23 mouse cellular contexts compared by ENCODE assay signal in genomic region chr3:54965512-54965911, GRCm38 (mm10). TPM values are rescaled to one million over a fixed set of nuclear protein-coding genes. Genes with fewer than 3 reads are reported as not detected.
DNase-seq lines count a peak whose midpoint lies in the region; ATAC-seq and TF ChIP-seq lines count a peak whose summit lies in the region.
"Had no signal": no experiment of that assay in that cellular context is flagged by ENCODE, and none has a peak within 500 bp of the region (broad histone marks: within the 10 kb centered on the region; RNA-seq: fewer than 3 reads in every experiment).

No protein-coding gene starts in this region.

- peaks cover 28% of the 10 kb centered on the region for H3K4me1 ChIP-seq in forebrain, embryonic 10.5 days
- no peaks in the 10 kb centered on the region for H3K4me1 ChIP-seq in hindbrain, postnatal 0 days (ENCODE audit: insufficient read depth, low read length)
- no peaks in the 10 kb centered on the region for H3K4me1 ChIP-seq in kidney, embryonic 16.5 days (ENCODE audit: insufficient read depth, low read length)
- H3K4me1 ChIP-seq: heart, embryonic 13.5 days; kidney, embryonic 15.5 days; limb, embryonic 10.5 days had no signal

- H3K9ac ChIP-seq in hindbrain, postnatal 0 days (replicated peaks; ENCODE audit: low read length), result no peak overlapping the region
- no peak overlapping the region for H3K9ac ChIP-seq in kidney, embryonic 16.5 days (replicated peaks; ENCODE audit: low read length)
- H3K9ac ChIP-seq: heart, embryonic 13.5 days; kidney, embryonic 15.5 days; lung, embryonic 14.5 days had no signal

- H3K9me3 ChIP-seq in forebrain, embryonic 10.5 days, result no peaks in the 10 kb centered on the region
- no peaks in the 10 kb centered on the region for H3K9me3 ChIP-seq in hindbrain, postnatal 0 days (ENCODE audit: low read length)
- H3K9me3 ChIP-seq in kidney, embryonic 16.5 days (ENCODE audit: low read length), result no peaks in the 10 kb centered on the region
- H3K9me3 ChIP-seq: heart, embryonic 13.5 days; kidney, embryonic 15.5 days; limb, embryonic 10.5 days had no signal

- no peak for TF ChIP-seq CTCF in hindbrain, postnatal 0 days (IDR thresholded peaks at IDR 0.05; ENCODE audit: low read depth)

- no peaks in the 10 kb centered on the region for H3K27me3 ChIP-seq in forebrain, embryonic 10.5 days (ENCODE audit: poor library complexity, severe bottlenecking)
- no peaks in the 10 kb centered on the region for H3K27me3 ChIP-seq in hindbrain, postnatal 0 days (ENCODE audit: insufficient read depth, low read length)
- H3K27me3 ChIP-seq in kidney, embryonic 16.5 days (ENCODE audit: insufficient read depth, low read length), result no peaks in the 10 kb centered on the region
- H3K27me3 ChIP-seq: heart, embryonic 13.5 days; kidney, embryonic 15.5 days had no signal

- no peak overlapping the region for H3K4me3 ChIP-seq in forebrain, embryonic 10.5 days
- no peak overlapping the region for H3K4me3 ChIP-seq in hindbrain, postnatal 0 days (ENCODE audit: low read length)
- no peak overlapping the region for H3K4me3 ChIP-seq in kidney, embryonic 16.5 days (ENCODE audit: low read length)
- H3K4me3 ChIP-seq: heart, embryonic 13.5 days; kidney, embryonic 15.5 days; left cerebral cortex, adult 2 months; limb, embryonic 10.5 days had no signal

- peak overlapping the region; percentile 53 for H3K27ac ChIP-seq in forebrain, embryonic 10.5 days
- H3K27ac ChIP-seq in hindbrain, postnatal 0 days, result no peak overlapping the region
- no peak overlapping the region for H3K27ac ChIP-seq in kidney, embryonic 16.5 days (ENCODE audit: low read length)
- H3K27ac ChIP-seq: heart, embryonic 13.5 days; kidney, embryonic 15.5 days; left cerebral cortex, adult 2 months; limb, embryonic 10.5 days had no signal

- H3K4me2 ChIP-seq in hindbrain, postnatal 0 days (ENCODE audit: low read depth, low read length), result no peak overlapping the region
- no peak overlapping the region for H3K4me2 ChIP-seq in kidney, embryonic 16.5 days (replicated peaks; ENCODE audit: low read depth, low read length)
- H3K4me2 ChIP-seq: heart, embryonic 13.5 days; kidney, embryonic 15.5 days; liver, embryonic 11.5 days; lung, embryonic 14.5 days had no signal

- no peaks in the 10 kb centered on the region for H3K36me3 ChIP-seq in forebrain, embryonic 10.5 days (replicated peaks)
- H3K36me3 ChIP-seq in hindbrain, postnatal 0 days (ENCODE audit: insufficient read depth, low read length), result no peaks in the 10 kb centered on the region
- no peaks in the 10 kb centered on the region for H3K36me3 ChIP-seq in kidney, embryonic 16.5 days (ENCODE audit: insufficient read depth, low read length)
- H3K36me3 ChIP-seq: heart, embryonic 13.5 days; kidney, embryonic 15.5 days; limb, embryonic 10.5 days had no signal

- 0 out of 2 replicates have a peak, but pooled peaks have one; percentile 41 for ATAC-seq in frontal cortex, adult (ENCODE audit: low TSS enrichment)
- ATAC-seq in hindbrain, postnatal 0 days, result no peak
- ATAC-seq in kidney, embryonic 16.5 days (ENCODE audit: low FRiP score, low TSS enrichment), result no peak
- ATAC-seq: intestine, embryonic 16.5 days had no signal

- DNase-seq in frontal cortex, postnatal 14 days (ENCODE audit: low spot score in 2 of 2), result no peak
- DNase-seq in forebrain, embryonic 10.5 days (ENCODE audit: extremely low spot score, low spot score), result no peak
- DNase-seq in forelimb bud, embryonic 11.5 days (ENCODE audit: low read depth, low spot score), result peak; percentile 20
- DNase-seq in hindbrain, postnatal 0 days (ENCODE audit: low spot score), result peak; percentile 9
- DNase-seq in heart, adult 11 months, result no peak
- DNase-seq in testis, postnatal 14 days (ENCODE audit: low spot score), result no peak
- DNase-seq: adrenal gland, adult 8-10 months; cerebellum, postnatal 10 days; heart, postnatal 36 days; lung, embryonic 14.5 days; spleen, adult 18-20 months; thymus, adult 2 months had no signal

- WGBS in forebrain, embryonic 10.5 days, result 62% methylated on average over 6 of the region's 6 CpGs
- 28% methylated on average over 6 of the region's 6 CpGs for WGBS in hindbrain, postnatal 0 days
- 85% methylated on average over 6 of the region's 6 CpGs for WGBS in kidney, embryonic 16.5 days

RNA-seq across cellular contexts. Expression of gene Sertm1, which starts 49.8 kb away (rescaled TPM):
- polyA plus RNA-seq in forebrain, embryonic 10.5 days (2016; fragmentation: Nextera tagmentation; extraction: Ambion mirVana), result 0.14 and 0.16 TPM in 2 replicates
- total RNA-seq in hindbrain, postnatal 0 days (2014; rRNA removed), result 14.6 and 15.0 TPM in 2 replicates
- polyA plus RNA-seq in hindbrain, postnatal 0 days (2015; fragmentation: Nextera tagmentation; extraction: Ambion mirVana), result 1.4 TPM in 2 replicates
- polyA plus RNA-seq in kidney, embryonic 16.5 days (2015; fragmentation: Nextera tagmentation; extraction: Ambion mirVana), result not detected in 2 replicates
- total RNA-seq: adrenal gland, adult 8-10 months; gastrocnemius, adult 18-20 months; granulocyte monocyte progenitor cell, adult 5-6 weeks had no signal
- polyA plus RNA-seq: limb, embryonic 10.5 days; stomach, embryonic 14.5 days had no signal

Comparison
In these comparisons a context has a peak if more than half of its experiments do, and no peak if none do; other contexts are left out.
1. DNase-seq: peak in forelimb bud, embryonic 11.5 days (single experiment) and hindbrain, postnatal 0 days (single experiment); none in frontal cortex, postnatal 14 days (0 of 2), forebrain, embryonic 10.5 days (single experiment), heart, adult 11 months (single experiment) and testis, postnatal 14 days (single experiment).